ENCODE assay signal across 9 mouse cellular contexts in genomic region chr15:96948471-96948870, GRCm38 (mm10).
DNase-seq lines count a peak whose midpoint lies in the region; ATAC-seq and TF ChIP-seq lines count a peak whose summit lies in the region.
"Had no signal": no experiment of that assay in that cellular context is flagged by ENCODE, and none has a peak within 500 bp of the region (broad histone marks: within the 10 kb centered on the region; RNA-seq: fewer than 3 reads in every experiment).

No protein-coding gene starts in this region.

- DNase-seq in heart, embryonic 10.5 days (ENCODE audit: low spot score) = peak; percentile 74
- no peak for DNase-seq in heart, adult 9 months (ENCODE audit: low spot score in 2 of 2)
- peak; percentile 14 for DNase-seq in T-cell, adult 2 months (ENCODE audit: low spot score)
- no peak for DNase-seq in liver, embryonic 11.5 days (ENCODE audit: low spot score)
- peak; percentile 11 to 34 for DNase-seq in spleen, postnatal 36 days (ENCODE audit: low spot score in 2 of 2)
- DNase-seq in left cerebral cortex, postnatal 10 days (ENCODE audit: extremely low spot score in 1 of 2, low spot score in 2 of 2) = no peak

- H3K9ac ChIP-seq in liver, embryonic 11.5 days (ENCODE audit: low read depth, low read length) = no peak overlapping the region
- no peak overlapping the region for H3K9ac ChIP-seq in hindbrain, embryonic 13.5 days

- H3K4me1 ChIP-seq in heart, embryonic 10.5 days = peaks cover 9% of the 10 kb centered on the region; the same call in 1 of the 2 replicates
- H3K4me1 ChIP-seq in embryonic fibroblast, embryonic 13.5 days (ENCODE audit: control insufficient read depth, insufficient read depth, low read length) = no peaks in the 10 kb centered on the region
- 0 out of 2 replicates have a peak, but pooled peaks cover 2% of the 10 kb centered on the region for H3K4me1 ChIP-seq in liver, embryonic 11.5 days (replicated peaks; ENCODE audit: control insufficient read depth, insufficient read depth, low read length)
- H3K4me1 ChIP-seq in hindbrain, embryonic 13.5 days (replicated peaks) = peaks cover 12% of the 10 kb centered on the region

- no peak for TF ChIP-seq POLR2A in embryonic fibroblast, embryonic 13.5 days (IDR thresholded peaks at IDR 0.05; ENCODE audit: low read depth, low read length)

- WGBS in heart, embryonic 10.5 days = 54% methylated on average over 6 of the region's 6 CpGs
- 68% methylated on average over 6 of the region's 6 CpGs for WGBS in liver, embryonic 11.5 days
- 72% methylated on average over 6 of the region's 6 CpGs for WGBS in hindbrain, embryonic 13.5 days

- 0 out of 2 replicates have a peak, but pooled peaks have one; percentile 34 for TF ChIP-seq CTCF in embryonic fibroblast, embryonic 13.5 days (IDR thresholded peaks at IDR 0.05; ENCODE audit: borderline replicate concordance, insufficient read depth, low read length)

- H3K9me3 ChIP-seq in heart, embryonic 10.5 days = no peaks in the 10 kb centered on the region
- H3K9me3 ChIP-seq in liver, embryonic 11.5 days (ENCODE audit: control insufficient read depth, low read length) = no peaks in the 10 kb centered on the region
- no peaks in the 10 kb centered on the region for H3K9me3 ChIP-seq in hindbrain, embryonic 13.5 days
- H3K9me3 ChIP-seq: megakaryocyte, embryonic 14.5 days had no signal

- H3K27me3 ChIP-seq in heart, embryonic 10.5 days (ENCODE audit: insufficient read depth, poor library complexity, severe bottlenecking) = no peaks in the 10 kb centered on the region
- no peaks in the 10 kb centered on the region for H3K27me3 ChIP-seq in liver, embryonic 11.5 days (replicated peaks; ENCODE audit: control insufficient read depth, insufficient read depth, low read length)
- no peaks in the 10 kb centered on the region for H3K27me3 ChIP-seq in hindbrain, embryonic 13.5 days

- no peak overlapping the region for H3K4me2 ChIP-seq in liver, embryonic 11.5 days
- H3K4me2 ChIP-seq in hindbrain, embryonic 13.5 days = no peak overlapping the region

- intact Hi-C loops in left cerebral cortex, postnatal 10 days (cut with DNase I) = no loop called here

- no peaks in the 10 kb centered on the region for H3K36me3 ChIP-seq in heart, embryonic 10.5 days
- no peaks in the 10 kb centered on the region for H3K36me3 ChIP-seq in liver, embryonic 11.5 days (ENCODE audit: control insufficient read depth, insufficient read depth, low read length)
- H3K36me3 ChIP-seq in hindbrain, embryonic 13.5 days = no peaks in the 10 kb centered on the region

- ATAC-seq in liver, embryonic 11.5 days (replicated peaks; ENCODE audit: low FRiP score) = peak; percentile 68
- ATAC-seq in hindbrain, embryonic 13.5 days (ENCODE audit: low FRiP score) = no peak

- H3K27ac ChIP-seq in heart, embryonic 10.5 days = no peak overlapping the region
- no peak overlapping the region for H3K27ac ChIP-seq in embryonic fibroblast, embryonic 13.5 days (ENCODE audit: insufficient read depth, low read length)
- no peak overlapping the region for H3K27ac ChIP-seq in liver, embryonic 11.5 days (ENCODE audit: low read depth, low read length)
- no peak overlapping the region for H3K27ac ChIP-seq in hindbrain, embryonic 13.5 days

- no peak overlapping the region for H3K4me3 ChIP-seq in heart, embryonic 10.5 days
- H3K4me3 ChIP-seq in embryonic fibroblast, embryonic 13.5 days (ENCODE audit: insufficient read depth, low read length) = no peak overlapping the region
- no peak overlapping the region for H3K4me3 ChIP-seq in liver, embryonic 11.5 days (ENCODE audit: low read depth, low read length)
- no peak overlapping the region for H3K4me3 ChIP-seq in hindbrain, embryonic 13.5 days
- H3K4me3 ChIP-seq: megakaryocyte, embryonic 14.5 days had no signal

Comparison
In these comparisons a context has a peak if more than half of its experiments do, and no peak if none do; other contexts are left out.
1. DNase-seq: peak in heart, embryonic 10.5 days (single experiment), T-cell, adult 2 months (single experiment) and spleen, postnatal 36 days (2 of 2); none in heart, adult 9 months (0 of 2), liver, embryonic 11.5 days (single experiment) and left cerebral cortex, postnatal 10 days (0 of 2).